11 mouse cellular contexts compared by ENCODE assay signal in the genomic region with DNA sequence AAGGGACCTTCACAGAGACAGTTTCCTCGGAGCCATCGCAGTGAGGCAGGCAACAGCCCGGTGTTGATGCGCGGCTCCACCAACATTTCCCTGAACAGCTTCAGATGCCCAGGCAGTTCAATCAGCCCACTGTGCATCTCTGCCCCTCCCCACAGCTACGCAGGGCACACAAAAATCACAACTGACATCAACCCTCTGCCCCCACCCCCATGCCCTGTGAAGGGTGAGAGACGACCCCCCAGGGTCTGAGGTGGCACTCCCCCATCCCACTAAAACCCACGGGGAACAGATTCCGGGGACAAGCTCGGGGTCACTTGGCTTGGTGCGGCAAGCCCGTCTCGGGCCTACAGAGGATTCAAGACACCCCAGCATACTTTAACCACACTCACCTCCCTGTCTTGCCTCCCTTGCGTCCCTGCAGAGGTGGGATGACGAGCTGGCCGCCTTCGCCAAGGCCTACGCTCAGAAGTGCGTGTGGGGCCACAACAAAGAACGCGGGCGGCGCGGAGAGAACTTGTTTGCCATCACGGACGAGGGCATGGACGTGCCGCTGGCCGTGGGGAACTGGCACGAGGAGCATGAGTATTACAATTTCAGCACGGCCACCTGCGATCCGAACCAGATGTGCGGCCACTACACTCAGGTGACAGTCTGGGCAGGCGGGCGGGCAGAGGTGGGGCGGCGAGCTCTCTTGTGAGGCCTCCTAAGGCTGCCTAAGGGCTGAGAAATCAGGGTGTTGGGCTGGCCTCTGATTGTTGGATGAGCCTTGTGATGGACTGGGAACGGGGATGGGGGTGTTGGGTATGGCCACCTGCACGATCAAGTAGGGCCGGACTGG. TPM values are rescaled to one million over a fixed set of nuclear protein-coding genes. Genes with fewer than 3 reads are reported as not detected.
DNase-seq lines count a peak whose midpoint lies in the region; ATAC-seq lines count a peak whose summit lies in the region.
"Had no signal": no experiment of that assay in that cellular context is flagged by ENCODE, and none has a peak within 500 bp of the region (broad histone marks: within the 10 kb centered on the region; RNA-seq: fewer than 3 reads in every experiment).

No protein-coding gene starts in this region.

- H3K9ac ChIP-seq in lung, embryonic 16.5 days (ENCODE audit: low read length): 0 out of 2 replicates have a peak overlapping the region, but pooled peaks have one; percentile 11
- no peak overlapping the region; the same call in 1 of the 2 replicates for H3K9ac ChIP-seq in limb, embryonic 12.5 days (replicated peaks)
- no peak overlapping the region for H3K9ac ChIP-seq in stomach, embryonic 15.5 days

- no peaks in the 10 kb centered on the region for H3K36me3 ChIP-seq in lung, embryonic 16.5 days (ENCODE audit: control insufficient read depth, insufficient read depth, low read length)
- no peaks in the 10 kb centered on the region for H3K36me3 ChIP-seq in limb, embryonic 12.5 days
- H3K36me3 ChIP-seq in stomach, embryonic 15.5 days: no peaks in the 10 kb centered on the region

- ATAC-seq in lung, embryonic 16.5 days (ENCODE audit: low read depth): peak; percentile 53; the same call in 1 of the 2 replicates
- ATAC-seq in limb, embryonic 12.5 days (ENCODE audit: insufficient number of reproducible peaks, insufficient read depth, low FRiP score, low TSS enrichment, low read depth): 0 out of 2 replicates have a peak, but pooled peaks have one; percentile 40
- ATAC-seq in stomach, embryonic 15.5 days (ENCODE audit: insufficient read depth, low FRiP score, low read depth): peak; percentile 52

- peaks cover 14% of the 10 kb centered on the region; the same call in 1 of the 2 replicates for H3K27me3 ChIP-seq in lung, embryonic 16.5 days (ENCODE audit: control insufficient read depth, insufficient read depth, low read depth, low read length)
- peaks cover 64% of the 10 kb centered on the region for H3K27me3 ChIP-seq in limb, embryonic 12.5 days
- peaks cover 22% of the 10 kb centered on the region for H3K27me3 ChIP-seq in stomach, embryonic 15.5 days (replicated peaks)

- peak; percentile 5 to 11 for DNase-seq in gastrocnemius, postnatal 36 days
- no peak for DNase-seq in gastrocnemius, postnatal 25 days
- no peak for DNase-seq in lung, postnatal 4 days
- DNase-seq in cerebellum, adult 9-11 months: no peak
- DNase-seq in right cerebral cortex, adult 2 months (ENCODE audit: low spot score in 2 of 2): no peak
- DNase-seq: cerebellum, adult 18-20 months; right cerebral cortex, postnatal 25 days had no signal

- no peaks in the 10 kb centered on the region for H3K9me3 ChIP-seq in lung, embryonic 16.5 days (ENCODE audit: control insufficient read depth, low read length)
- no peaks in the 10 kb centered on the region for H3K9me3 ChIP-seq in limb, embryonic 12.5 days
- no peaks in the 10 kb centered on the region for H3K9me3 ChIP-seq in stomach, embryonic 15.5 days

- intact Hi-C loops in gastrocnemius, postnatal 36 days (cut with DNase I): loop anchor here (5.0 kb wide), 1 partner anchor 45 kb away; no protein-coding TSS in a partner anchor

- peak overlapping the region; percentile 45 for H3K4me2 ChIP-seq in lung, embryonic 16.5 days (ENCODE audit: low read depth, low read length)
- H3K4me2 ChIP-seq in limb, embryonic 12.5 days: peak overlapping the region; percentile 53
- H3K4me2 ChIP-seq in stomach, embryonic 15.5 days: peak overlapping the region; percentile 51

- no peak overlapping the region for H3K27ac ChIP-seq in lung, embryonic 16.5 days (ENCODE audit: low read length)
- H3K27ac ChIP-seq in limb, embryonic 12.5 days: no peak overlapping the region
- H3K27ac ChIP-seq in stomach, embryonic 15.5 days: no peak overlapping the region
- H3K27ac ChIP-seq: layer of hippocampus, adult 2 months had no signal

- WGBS in lung, embryonic 16.5 days: 20% methylated on average over 41 of the region's 41 CpGs
- WGBS in limb, embryonic 12.5 days: 8% methylated on average over 41 of the region's 41 CpGs
- 32% methylated on average over 41 of the region's 41 CpGs for WGBS in stomach, embryonic 15.5 days

- H3K4me3 ChIP-seq in lung, embryonic 16.5 days (ENCODE audit: low read length): peak overlapping the region; percentile 8; the same call in 1 of the 2 replicates
- H3K4me3 ChIP-seq in limb, embryonic 12.5 days (replicated peaks): peak overlapping the region; percentile 24
- H3K4me3 ChIP-seq in stomach, embryonic 15.5 days (replicated peaks): peak overlapping the region; percentile 18
- H3K4me3 ChIP-seq: layer of hippocampus, adult 2 months had no signal

- H3K4me1 ChIP-seq in lung, embryonic 16.5 days (replicated peaks; ENCODE audit: control insufficient read depth, insufficient read depth, low read length): peaks cover 9% of the 10 kb centered on the region; the same call in 1 of the 2 replicates
- peaks cover 25% of the 10 kb centered on the region for H3K4me1 ChIP-seq in limb, embryonic 12.5 days (replicated peaks)
- H3K4me1 ChIP-seq in stomach, embryonic 15.5 days: peaks cover 18% of the 10 kb centered on the region

RNA-seq across cellular contexts. Expression of a gene that starts 4.5 kb away (rescaled TPM):
- 10 to 100 TPM; 16.1 to 29.8 TPM for total RNA-seq in gastrocnemius, postnatal 36 days (2021)
- total RNA-seq in gastrocnemius, postnatal 25 days (2021): 10 to 100 TPM; 27.9 to 47.2 TPM
- 2.3 and 3.5 TPM in 2 replicates for polyA plus RNA-seq in lung, embryonic 16.5 days (2015; fragmentation: Nextera tagmentation; extraction: Ambion mirVana)
- polyA plus RNA-seq in limb, embryonic 12.5 days (2016; fragmentation: Nextera tagmentation; extraction: Ambion mirVana): 0.38 and 0.51 TPM in 2 replicates
- 1.6 and 1.9 TPM in 2 replicates for polyA plus RNA-seq in stomach, embryonic 15.5 days (2015; fragmentation: Nextera tagmentation; extraction: Ambion mirVana)

RNA-seq across cellular contexts. Expression of a gene that starts 25.8 kb away (rescaled TPM):
- 10 to 100 TPM; 85.9 to 95.0 TPM for total RNA-seq in gastrocnemius, postnatal 36 days (2021)
- total RNA-seq in gastrocnemius, postnatal 25 days (2021): 100 to 1,000 TPM; 104 to 106 TPM
- 208 and 265 TPM in 2 replicates for polyA plus RNA-seq in lung, embryonic 16.5 days (2015; fragmentation: Nextera tagmentation; extraction: Ambion mirVana)
- 368 and 379 TPM in 2 replicates for polyA plus RNA-seq in limb, embryonic 12.5 days (2016; fragmentation: Nextera tagmentation; extraction: Ambion mirVana)
- polyA plus RNA-seq in stomach, embryonic 15.5 days (2015; fragmentation: Nextera tagmentation; extraction: Ambion mirVana): 250 and 272 TPM in 2 replicates

RNA-seq across cellular contexts. Expression of a gene that starts 38.7 kb away (rescaled TPM):
- total RNA-seq in gastrocnemius, postnatal 36 days (2021): 1 to 10 TPM in 1 of 2 experiments, under 1 TPM in 1; 0.79 to 1.2 TPM
- 1 to 10 TPM; 1.2 to 1.6 TPM for total RNA-seq in gastrocnemius, postnatal 25 days (2021)
- polyA plus RNA-seq in lung, embryonic 16.5 days (2015; fragmentation: Nextera tagmentation; extraction: Ambion mirVana): 21.7 and 24.0 TPM in 2 replicates
- polyA plus RNA-seq in limb, embryonic 12.5 days (2016; fragmentation: Nextera tagmentation; extraction: Ambion mirVana): 5.6 and 7.1 TPM in 2 replicates
- 11.3 and 12.5 TPM in 2 replicates for polyA plus RNA-seq in stomach, embryonic 15.5 days (2015; fragmentation: Nextera tagmentation; extraction: Ambion mirVana)

RNA-seq across cellular contexts. Expression of a gene that starts 53.4 kb away (rescaled TPM):
- 100 to 1,000 TPM; 104 to 106 TPM for total RNA-seq in gastrocnemius, postnatal 36 days (2021)
- 100 to 1,000 TPM; 102 to 122 TPM for total RNA-seq in gastrocnemius, postnatal 25 days (2021)
- polyA plus RNA-seq in lung, embryonic 16.5 days (2015; fragmentation: Nextera tagmentation; extraction: Ambion mirVana): 82.2 and 87.7 TPM in 2 replicates
- 45.7 and 52.8 TPM in 2 replicates for polyA plus RNA-seq in limb, embryonic 12.5 days (2016; fragmentation: Nextera tagmentation; extraction: Ambion mirVana)
- 81.6 and 87.1 TPM in 2 replicates for polyA plus RNA-seq in stomach, embryonic 15.5 days (2015; fragmentation: Nextera tagmentation; extraction: Ambion mirVana)

RNA-seq across cellular contexts. Expression of a gene that starts 58.0 kb away (rescaled TPM):
- 1 to 10 TPM; 5.9 to 6.0 TPM for total RNA-seq in gastrocnemius, postnatal 36 days (2021)
- 1 to 10 TPM; 7.8 TPM for total RNA-seq in gastrocnemius, postnatal 25 days (2021)
- polyA plus RNA-seq in lung, embryonic 16.5 days (2015; fragmentation: Nextera tagmentation; extraction: Ambion mirVana): 144 and 145 TPM in 2 replicates
- polyA plus RNA-seq in limb, embryonic 12.5 days (2016; fragmentation: Nextera tagmentation; extraction: Ambion mirVana): 175 and 178 TPM in 2 replicates
- polyA plus RNA-seq in stomach, embryonic 15.5 days (2015; fragmentation: Nextera tagmentation; extraction: Ambion mirVana): 148 and 150 TPM in 2 replicates

Comparison
In these comparisons a context has a peak if more than half of its experiments do, and no peak if none do; other contexts are left out.
1. DNase-seq: peak in gastrocnemius, postnatal 36 days (2 of 2); none in gastrocnemius, postnatal 25 days (single experiment), lung, postnatal 4 days (0 of 2), cerebellum, adult 9-11 months (single experiment) and right cerebral cortex, adult 2 months (0 of 2).
2. Peak in every context shown above with its lines, with median percentiles within 50 percentile points of each other: ATAC-seq, H3K4me2 ChIP-seq and H3K4me3 ChIP-seq.